Mouse (Mus musculus) forebrain, embryonic 15.5 days (tissue): ENCODE measurements at regions not wholly inside any gene's neighbourhood (a gene's known extent, or its start where the extent isn't known, plus 50 kb on each side); places are given as distances from the start of the nearest gene placed in this dataset.
A peak's percentile ranks its signal among the peaks of the same experiment; 100 is the strongest.

Experiments used
- ATAC-seq: fragments of 200-750 bp; cut with Nextera tagmentation; replicated peaks from 2 replicates; pipeline ENCODE4 v1.8.0; 2017; ENCODE audit warnings: mild to moderate bottlenecking, moderate TSS enrichment, moderate library complexity
- H3K27ac ChIP-seq: fragments of 300-500 bp; sonication (generic); replicated peaks from 2 replicates; pipeline ENCODE4 v1.5.1; 2015; ENCODE audit warnings: mild to moderate bottlenecking, inconsistent platforms
- H3K27me3 ChIP-seq: fragments of 300-500 bp; sonication (generic); 2 replicates; pipeline ENCODE4 v1.6.1; 2015; ENCODE audit warnings: inconsistent platforms
- H3K36me3 ChIP-seq: fragments of 300-500 bp; sonication (generic); 2 replicates; pipeline ENCODE4 v1.6.1; 2015; ENCODE audit warnings: mild to moderate bottlenecking, inconsistent platforms
- H3K4me1 ChIP-seq: fragments of 300-500 bp; sonication (generic); 2 replicates; pipeline ENCODE4 v1.6.1; 2015; ENCODE audit warnings: inconsistent platforms
- H3K4me2 ChIP-seq: fragments of 300-500 bp; sonication (generic); replicated peaks from 2 replicates; pipeline ENCODE4 v1.6.1; 2015; ENCODE audit warnings: mild to moderate bottlenecking, inconsistent platforms
- H3K4me3 ChIP-seq: fragments of 300-500 bp; sonication (generic); 2 replicates; pipeline ENCODE4 v1.5.1; 2015; ENCODE audit warnings: mild to moderate bottlenecking, inconsistent platforms
- H3K9ac ChIP-seq: fragments of 300-500 bp; sonication (generic); replicated peaks from 2 replicates; pipeline ENCODE4 v1.6.1; 2015; ENCODE audit warnings: mild to moderate bottlenecking, inconsistent platforms
- H3K9me3 ChIP-seq: fragments of 300-500 bp; sonication (generic); 2 replicates; pipeline ENCODE4 v1.6.1; 2016; ENCODE audit warnings: inconsistent platforms
- whole genome bisulfite sequencing: fragments of 180-500 bp; shearing (Covaris S2); methylation state at CpG from one replicate; pipeline ENCODE4 v1.1.7; 2015; ENCODE audit warnings: mixed read lengths; 5-methylcytosine and 5-hydroxymethylcytosine counted together

DNA sequence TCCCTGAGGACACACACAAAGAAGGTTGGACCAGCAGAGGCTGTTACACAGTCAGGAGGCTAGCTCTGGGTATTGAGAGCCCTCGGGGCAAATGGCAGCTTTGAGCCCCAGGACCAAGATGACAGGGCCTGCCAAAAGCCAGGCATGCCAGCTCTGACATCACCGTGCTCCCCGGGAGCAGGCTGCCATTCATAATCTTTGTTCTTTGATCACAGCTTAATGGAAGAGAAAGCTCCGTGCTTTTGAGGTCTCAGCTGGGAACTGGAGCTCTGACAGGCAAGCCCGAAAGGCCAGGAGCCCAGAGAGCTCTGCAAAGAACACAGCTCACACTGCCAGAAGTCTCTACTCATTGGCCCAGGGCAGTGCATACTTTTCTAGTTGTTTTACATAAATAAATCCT, 150.7 kb downstream of the Klhl25 start:
- H3K27me3 ChIP-seq: no peaks in the 10 kb centered on the region
- 7% methylated on average over 5 of the region's 5 CpGs for WGBS

DNA sequence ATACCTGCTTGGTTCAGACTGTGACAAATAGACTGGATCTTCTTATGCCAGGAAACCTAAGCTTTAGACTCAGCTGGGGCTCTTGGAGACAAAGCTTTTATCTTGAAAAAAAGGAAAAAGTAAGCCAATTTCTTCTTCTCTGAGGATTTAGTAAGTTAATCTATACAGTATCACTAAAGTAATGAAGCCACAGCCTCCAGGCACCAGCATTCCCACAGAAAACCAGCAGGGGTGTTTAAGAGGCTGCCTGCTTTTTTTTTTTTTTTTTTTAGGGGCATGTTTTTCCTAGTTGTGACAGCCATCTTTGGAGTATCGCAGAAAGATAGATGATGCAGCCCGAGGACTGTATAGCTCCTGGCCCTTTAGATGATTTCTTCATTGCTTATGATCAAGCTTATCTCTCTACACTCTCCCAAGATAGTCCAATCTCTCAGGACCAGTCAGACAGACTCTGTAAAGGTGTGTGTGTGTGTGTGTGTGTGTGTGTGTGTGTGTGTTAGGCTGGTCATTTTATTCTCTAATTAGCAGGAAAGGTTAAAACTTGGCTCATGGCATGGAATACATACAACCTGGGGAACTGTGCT, 151.3 kb downstream of the Klhl25 start:
- ATAC-seq: peak; percentile 59
- Histone ChIP-seq H3K27ac (peak overlapping the region; percentile 66), H3K9ac (no peak overlapping the region), H3K4me3 (no peak overlapping the region), H3K4me1 (peaks cover 15% of the 10 kb centered on the region), H3K27me3 (no peaks in the 10 kb centered on the region), H3K36me3 (no peaks in the 10 kb centered on the region), H3K4me2 (no peak overlapping the region), H3K9me3 (no peaks in the 10 kb centered on the region)
- 24% methylated on average over 2 of the region's 2 CpGs for WGBS

More for the DNA sequence above, 150.7 kb downstream of the Klhl25 start:
- Histone ChIP-seq H3K9me3 (no peaks in the 10 kb centered on the region), H3K27ac (peak overlapping the region; percentile 66), H3K9ac (no peak overlapping the region), H3K4me2 (no peak overlapping the region), H3K4me1 (peaks cover 15% of the 10 kb centered on the region), H3K36me3 (no peaks in the 10 kb centered on the region), H3K4me3 (no peak overlapping the region)
- ATAC-seq: peak; percentile 92

DNA sequence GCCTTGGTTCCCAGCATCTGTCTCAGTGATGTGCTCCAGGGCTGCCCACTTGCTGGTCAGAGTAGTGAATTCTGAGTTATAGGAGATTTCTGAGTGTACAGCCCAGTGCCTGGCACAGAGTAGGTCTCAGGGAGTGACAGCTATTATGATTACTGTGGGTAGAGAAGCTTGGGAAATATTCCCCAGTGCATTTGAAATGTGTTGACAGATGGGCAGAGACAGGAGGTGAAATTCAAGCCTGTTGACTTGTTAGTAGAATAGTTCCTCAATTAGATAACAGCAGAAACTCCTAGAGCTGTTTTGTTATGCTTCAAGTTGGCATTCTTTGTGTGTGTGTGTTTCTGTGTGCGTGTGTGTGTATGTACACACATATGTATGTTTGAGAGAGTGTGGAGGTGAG, 152.9 kb downstream of the Klhl25 start:
- Histone ChIP-seq H3K27me3 (no peaks in the 10 kb centered on the region), H3K9me3 (no peaks in the 10 kb centered on the region), H3K4me1 (peaks cover 15% of the 10 kb centered on the region), H3K27ac (no peak overlapping the region), H3K4me2 (no peak overlapping the region), H3K4me3 (no peak overlapping the region), H3K9ac (no peak overlapping the region), H3K36me3 (no peaks in the 10 kb centered on the region)
- ATAC-seq: no peak
- WGBS: 69% methylated on average over 1 of the region's 1 CpGs

DNA sequence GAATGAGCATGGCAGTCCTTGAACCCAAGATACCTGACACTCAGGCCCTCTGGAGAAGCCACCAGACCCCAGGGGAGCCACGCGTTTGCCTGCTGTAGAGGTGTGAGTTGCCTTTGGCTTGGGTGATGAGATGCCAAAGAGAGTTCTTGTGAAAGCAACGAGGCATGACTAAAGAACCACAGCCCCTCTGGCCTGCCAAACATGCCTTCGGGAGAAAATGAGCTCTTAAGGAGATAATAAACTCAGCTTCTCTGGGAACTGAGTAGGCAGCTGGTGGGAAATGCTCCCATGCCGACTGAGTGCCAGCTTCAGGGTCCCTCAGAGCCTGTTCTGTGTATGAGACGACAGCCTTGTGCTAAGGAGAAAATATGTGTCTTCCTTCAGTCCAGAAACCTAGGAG, 160.1 kb downstream of the Klhl25 start:
- Histone ChIP-seq H3K27ac (peak overlapping the region; percentile 29; the same call in 1 of the 2 replicates), H3K9me3 (no peaks in the 10 kb centered on the region), H3K27me3 (no peaks in the 10 kb centered on the region), H3K4me3 (no peak overlapping the region), H3K4me2 (no peak overlapping the region), H3K4me1 (0 out of 2 replicates have a peak, but pooled peaks cover 6% of the 10 kb centered on the region), H3K9ac (no peak overlapping the region), H3K36me3 (no peaks in the 10 kb centered on the region)
- 34% methylated on average over 6 of the region's 6 CpGs for WGBS
- ATAC-seq: 0 out of 2 replicates have a peak, but pooled peaks have one; percentile 26

DNA sequence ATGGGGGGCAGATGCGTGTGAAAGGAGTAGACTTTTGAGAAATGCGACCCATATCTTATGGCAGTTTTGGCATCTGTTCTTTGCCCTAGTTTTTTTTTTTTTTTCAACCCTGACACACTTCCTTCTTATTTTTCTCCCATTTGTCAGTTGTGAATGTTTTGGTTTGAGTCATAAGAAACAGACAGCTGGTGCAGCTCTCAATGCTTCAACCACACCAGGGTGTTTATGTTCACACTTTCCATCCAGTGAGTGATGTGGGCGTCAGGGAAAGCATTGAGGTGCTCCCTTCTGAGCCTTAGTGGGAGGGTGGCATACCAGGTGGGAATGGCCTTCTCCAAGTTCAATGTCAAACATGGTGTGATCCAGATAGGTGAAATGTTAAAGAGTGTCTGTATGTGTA, 181.9 kb upstream of the Agbl1 start:
- H3K4me3 ChIP-seq: no peak overlapping the region
- no peaks in the 10 kb centered on the region for H3K4me1 ChIP-seq
- no peaks in the 10 kb centered on the region for H3K9me3 ChIP-seq
- no peak overlapping the region for H3K27ac ChIP-seq
- no peak overlapping the region for H3K4me2 ChIP-seq
- no peak for ATAC-seq
- H3K27me3 ChIP-seq: no peaks in the 10 kb centered on the region
- 56% methylated on average over 3 of the region's 3 CpGs for WGBS
- H3K36me3 ChIP-seq: no peaks in the 10 kb centered on the region
- no peak overlapping the region for H3K9ac ChIP-seq

DNA sequence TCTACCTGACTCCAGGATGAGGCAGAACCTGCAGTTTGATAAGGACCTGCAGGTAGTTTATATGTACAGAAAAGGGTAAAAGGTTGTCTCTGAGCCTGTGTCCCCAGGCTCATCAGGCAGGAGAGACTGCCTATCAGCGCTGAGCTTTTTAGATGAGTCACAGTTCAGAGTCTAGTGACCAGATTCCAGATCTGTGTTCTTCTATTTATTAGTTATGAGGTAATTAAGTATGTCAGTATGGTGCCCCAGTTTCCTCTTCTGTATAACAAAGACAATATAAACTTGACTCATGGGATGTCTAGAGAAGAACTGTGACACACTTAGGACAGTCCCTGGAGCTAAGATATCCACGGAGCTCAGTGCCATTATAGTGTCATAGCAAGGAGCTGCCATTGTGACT, 180.3 kb upstream of the Agbl1 start:
- H3K9me3 ChIP-seq: no peaks in the 10 kb centered on the region
- no peak for ATAC-seq
- H3K27ac ChIP-seq: no peak overlapping the region
- no peaks in the 10 kb centered on the region for H3K4me1 ChIP-seq
- no peak overlapping the region for H3K9ac ChIP-seq
- WGBS: 77% methylated on average over 2 of the region's 2 CpGs
- H3K4me2 ChIP-seq: no peak overlapping the region
- no peak overlapping the region for H3K4me3 ChIP-seq
- H3K36me3 ChIP-seq: no peaks in the 10 kb centered on the region
- no peaks in the 10 kb centered on the region for H3K27me3 ChIP-seq

DNA sequence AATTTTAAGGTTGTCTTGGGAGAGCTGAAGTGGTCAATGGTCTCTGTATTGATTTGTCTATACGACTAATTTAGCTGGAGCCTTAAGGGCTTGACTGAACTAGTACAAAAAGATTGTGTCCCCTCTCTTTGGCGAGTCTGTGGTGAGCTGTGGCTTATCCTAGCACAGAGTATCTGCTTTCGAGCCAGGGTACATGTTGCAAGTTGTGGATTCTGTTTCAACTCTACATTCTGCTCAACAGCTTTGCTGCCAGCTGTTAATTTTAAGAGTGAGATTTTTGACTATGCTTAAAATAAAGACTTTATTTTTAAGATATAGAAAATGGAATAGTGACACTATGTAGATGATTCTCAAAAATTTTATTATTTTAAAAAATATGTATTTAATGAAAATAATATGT, 175.8 kb upstream of the Agbl1 start:
- no peaks in the 10 kb centered on the region for H3K36me3 ChIP-seq
- H3K27me3 ChIP-seq: no peaks in the 10 kb centered on the region
- ATAC-seq: no peak
- no peaks in the 10 kb centered on the region for H3K9me3 ChIP-seq
- H3K4me1 ChIP-seq: no peaks in the 10 kb centered on the region
- H3K4me2 ChIP-seq: no peak overlapping the region
- H3K27ac ChIP-seq: no peak overlapping the region; the same call in 1 of the 2 replicates
- no peak overlapping the region for H3K4me3 ChIP-seq
- no peak overlapping the region for H3K9ac ChIP-seq
- 60% methylated on average over 3 of the region's 3 CpGs for WGBS

DNA sequence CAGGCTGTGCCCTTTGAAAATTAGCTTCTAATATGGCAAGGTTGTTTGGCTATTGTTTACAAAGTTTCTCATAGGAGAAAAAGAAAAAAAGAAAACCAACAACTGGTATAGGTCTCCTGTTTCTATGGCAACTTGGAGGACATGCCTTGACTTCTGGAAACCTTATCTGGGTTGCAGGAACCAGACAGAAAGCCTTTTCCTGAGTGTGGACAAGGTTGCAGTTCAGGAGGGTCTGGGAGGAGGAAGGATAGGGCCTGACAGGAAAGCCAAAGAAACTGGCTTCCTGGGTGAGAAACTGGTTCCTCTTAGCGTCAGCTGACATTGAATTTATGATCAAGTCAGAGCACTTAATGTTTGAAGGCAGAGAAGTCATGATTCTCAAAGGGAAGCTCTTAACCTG, 130.5 kb upstream of the Agbl1 start:
- WGBS: 90% methylated on average over 1 of the region's 1 CpGs
- Histone ChIP-seq H3K9me3 (no peaks in the 10 kb centered on the region), H3K36me3 (no peaks in the 10 kb centered on the region), H3K4me2 (no peak overlapping the region), H3K27me3 (no peaks in the 10 kb centered on the region), H3K4me3 (no peak overlapping the region), H3K4me1 (no peaks in the 10 kb centered on the region), H3K9ac (no peak overlapping the region), H3K27ac (no peak overlapping the region)
- no peak for ATAC-seq

DNA sequence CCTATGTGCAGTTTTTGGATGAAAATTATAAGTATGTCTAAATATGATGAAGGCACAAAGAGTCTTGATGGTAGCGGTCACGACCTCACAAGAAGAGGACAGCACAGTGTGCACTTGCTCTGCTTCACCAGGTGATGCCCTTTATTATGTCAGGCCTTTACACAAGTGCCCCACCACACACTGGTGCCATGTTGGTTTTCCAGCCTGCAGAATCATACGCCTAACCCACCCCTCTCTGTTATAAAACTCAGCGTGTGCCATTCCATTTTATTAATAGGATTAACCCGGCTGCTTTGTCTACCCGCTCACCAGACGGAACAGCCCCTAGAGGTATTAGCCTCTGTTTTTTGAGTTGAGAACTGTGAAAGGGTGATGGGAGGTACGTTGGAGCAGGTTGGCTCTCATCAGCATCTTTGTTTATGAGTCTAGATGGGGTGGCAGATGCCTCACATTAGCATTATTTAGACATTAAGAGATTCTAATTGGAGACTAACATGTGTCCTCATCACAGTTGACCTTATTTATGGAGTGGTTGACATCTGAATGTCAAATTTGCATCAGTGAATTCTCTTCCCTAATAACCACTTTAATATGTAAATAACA, 108.3 kb upstream of the Agbl1 start:
- H3K4me3 ChIP-seq: no peak overlapping the region
- H3K27ac ChIP-seq: peak overlapping the region; percentile 23; the same call in 1 of the 2 replicates
- WGBS: 41% methylated on average over 8 of the region's 8 CpGs
- ATAC-seq: 0 out of 2 replicates have a peak, but pooled peaks have one; percentile 46
- no peaks in the 10 kb centered on the region for H3K4me1 ChIP-seq
- no peaks in the 10 kb centered on the region for H3K36me3 ChIP-seq
- H3K4me2 ChIP-seq: no peak overlapping the region
- H3K27me3 ChIP-seq: no peaks in the 10 kb centered on the region
- no peak overlapping the region for H3K9ac ChIP-seq
- H3K9me3 ChIP-seq: no peaks in the 10 kb centered on the region

DNA sequence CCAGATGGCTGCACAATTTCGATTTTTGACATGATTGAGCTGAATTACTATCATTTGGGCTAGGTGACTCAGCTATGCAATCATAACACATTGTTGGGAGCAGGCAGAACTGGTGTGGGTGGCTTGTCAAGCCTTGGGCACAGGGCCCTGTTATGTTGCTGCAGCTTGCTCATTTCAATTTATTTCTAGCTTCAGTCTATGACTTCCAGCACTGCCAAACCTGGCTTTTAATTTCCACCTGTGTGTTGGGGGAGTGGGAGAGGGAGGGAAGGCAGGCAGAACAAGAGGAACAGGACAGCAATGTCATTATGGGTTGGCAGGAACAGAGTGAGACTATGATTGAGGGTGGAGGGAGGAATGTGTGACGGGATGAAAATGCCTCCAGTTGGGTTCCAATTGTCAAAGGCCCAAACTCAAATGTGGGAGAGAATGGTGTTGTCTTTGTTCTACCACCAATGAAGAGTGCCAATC, 102.0 kb upstream of the Agbl1 start:
- Histone ChIP-seq H3K9me3 (no peaks in the 10 kb centered on the region), H3K4me3 (no peak overlapping the region), H3K27me3 (no peaks in the 10 kb centered on the region), H3K27ac (no peak overlapping the region), H3K4me2 (no peak overlapping the region), H3K36me3 (no peaks in the 10 kb centered on the region), H3K4me1 (no peaks in the 10 kb centered on the region), H3K9ac (no peak overlapping the region)
- no peak for ATAC-seq
- 70% methylated on average over 2 of the region's 2 CpGs for WGBS

DNA sequence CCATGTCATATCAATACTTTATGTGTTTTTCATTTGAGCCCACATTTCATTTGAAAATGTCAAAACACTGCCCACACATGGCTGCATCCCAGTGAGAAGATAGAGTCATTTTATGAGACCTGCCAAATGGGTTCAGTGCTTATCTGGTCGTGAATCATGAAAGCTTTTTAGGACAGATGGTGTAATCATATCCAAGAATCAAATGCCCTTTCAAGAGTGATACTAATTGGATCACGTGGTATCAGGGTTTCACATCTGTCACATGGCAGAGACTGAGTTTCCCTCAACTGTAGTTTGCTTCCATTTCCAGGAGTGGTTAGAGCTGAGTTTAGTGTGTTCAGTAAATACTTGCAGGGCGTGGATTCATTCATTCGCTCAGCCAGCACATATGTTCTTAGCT, 87.2 kb upstream of the Agbl1 start:
- ATAC-seq: peak; percentile 48
- Histone ChIP-seq H3K27ac (no peak overlapping the region), H3K9ac (no peak overlapping the region), H3K4me1 (no peaks in the 10 kb centered on the region), H3K27me3 (no peaks in the 10 kb centered on the region), H3K4me2 (no peak overlapping the region), H3K36me3 (no peaks in the 10 kb centered on the region), H3K9me3 (no peaks in the 10 kb centered on the region), H3K4me3 (no peak overlapping the region)
- 64% methylated on average over 4 of the region's 4 CpGs for whole genome bisulfite sequencing

DNA sequence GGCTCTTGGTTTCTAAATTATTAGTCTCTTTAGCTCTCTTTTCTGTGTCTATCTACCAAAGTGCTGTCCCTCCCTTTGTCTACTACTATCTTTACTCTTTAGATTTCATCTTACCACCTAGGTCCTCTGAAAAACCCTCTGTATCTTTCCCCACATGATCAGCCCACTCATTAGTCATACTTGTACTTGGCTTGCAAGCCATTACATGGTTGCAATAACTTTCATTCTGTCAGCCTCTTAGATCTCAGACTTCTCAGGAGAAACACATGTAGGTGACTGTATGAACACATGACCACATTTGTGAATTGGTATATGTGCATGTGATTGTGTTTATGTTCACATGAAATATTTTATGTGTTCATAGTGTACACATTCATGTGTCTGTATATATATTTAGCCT, 83.3 kb upstream of the Agbl1 start:
- H3K27me3 ChIP-seq: no peaks in the 10 kb centered on the region
- H3K27ac ChIP-seq: no peak overlapping the region
- H3K4me3 ChIP-seq: no peak overlapping the region
- H3K4me2 ChIP-seq: no peak overlapping the region
- no peaks in the 10 kb centered on the region for H3K4me1 ChIP-seq
- no peaks in the 10 kb centered on the region for H3K36me3 ChIP-seq
- H3K9me3 ChIP-seq: no peaks in the 10 kb centered on the region
- H3K9ac ChIP-seq: no peak overlapping the region
- no peak for ATAC-seq

DNA sequence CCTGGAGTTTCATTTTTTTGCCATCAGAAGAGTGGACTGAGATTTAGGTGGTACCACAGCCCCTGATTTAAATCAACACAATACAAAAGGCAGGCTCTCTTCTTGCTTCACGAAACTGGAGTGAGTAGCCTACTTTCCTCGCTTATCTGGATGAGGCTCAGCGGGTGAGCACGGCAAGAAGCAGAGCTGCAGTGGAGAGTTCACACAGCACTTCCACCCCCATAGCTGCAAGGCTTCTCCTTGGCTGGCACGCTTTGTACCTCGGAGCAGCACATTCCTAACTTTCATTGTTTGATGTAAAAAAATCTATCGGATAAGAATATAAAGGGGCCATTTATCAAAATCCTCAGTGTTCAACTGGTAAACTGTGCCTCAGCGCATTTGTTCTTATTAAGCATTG, 72.8 kb upstream of the Agbl1 start:
- Histone ChIP-seq H3K4me1 (no peaks in the 10 kb centered on the region), H3K27me3 (no peaks in the 10 kb centered on the region), H3K9me3 (no peaks in the 10 kb centered on the region), H3K9ac (no peak overlapping the region), H3K4me3 (no peak overlapping the region), H3K36me3 (no peaks in the 10 kb centered on the region), H3K27ac (no peak overlapping the region), H3K4me2 (no peak overlapping the region)
- 35% methylated on average over 8 of the region's 8 CpGs for WGBS
- no peak for ATAC-seq
